Mouse (Mus musculus) E14TG2a.4 (cell line): ENCODE measurements around the gene Srsf3.

Experiments
- H3K27me3 ChIP-seq: 2 replicates; pipeline ENCODE4 v1.6.1; 2014; ENCODE audit warnings: low read length, control low read depth; ENCODE audit not compliant: insufficient read depth
- H3K36me3 ChIP-seq: 2 replicates; pipeline ENCODE4 v1.6.1; 2014; ENCODE audit warnings: low read length, control low read depth; ENCODE audit not compliant: insufficient read depth
- H3K4me1 ChIP-seq: replicated peaks from 2 replicates; pipeline ENCODE4 v1.6.1; 2014; ENCODE audit warnings: low read depth, low read length, control low read depth
- H3K4me3 ChIP-seq: replicated peaks from 2 replicates; pipeline ENCODE4 v1.5.1; 2014; ENCODE audit warnings: mild to moderate bottlenecking, low read length
- H3K9me3 ChIP-seq: 2 replicates; pipeline ENCODE4 v1.6.1; 2014; ENCODE audit warnings: low read length, control low read depth
- CTCF ChIP-seq: conservative IDR thresholded peaks from 2 replicates; pipeline ENCODE4 v1.5.1; 2014; ENCODE audit warnings: low read length
- NANOG ChIP-seq: IDR thresholded peaks from 2 replicates; pipeline ENCODE4 v1.6.1; 2014; ENCODE audit warnings: borderline replicate concordance, low read length, mixed read lengths
- POU5F1 ChIP-seq: IDR thresholded peaks from 2 replicates; pipeline ENCODE4 v1.6.1; 2014; ENCODE audit warnings: low read length, borderline replicate concordance

The Srsf3 gene

DNA sequence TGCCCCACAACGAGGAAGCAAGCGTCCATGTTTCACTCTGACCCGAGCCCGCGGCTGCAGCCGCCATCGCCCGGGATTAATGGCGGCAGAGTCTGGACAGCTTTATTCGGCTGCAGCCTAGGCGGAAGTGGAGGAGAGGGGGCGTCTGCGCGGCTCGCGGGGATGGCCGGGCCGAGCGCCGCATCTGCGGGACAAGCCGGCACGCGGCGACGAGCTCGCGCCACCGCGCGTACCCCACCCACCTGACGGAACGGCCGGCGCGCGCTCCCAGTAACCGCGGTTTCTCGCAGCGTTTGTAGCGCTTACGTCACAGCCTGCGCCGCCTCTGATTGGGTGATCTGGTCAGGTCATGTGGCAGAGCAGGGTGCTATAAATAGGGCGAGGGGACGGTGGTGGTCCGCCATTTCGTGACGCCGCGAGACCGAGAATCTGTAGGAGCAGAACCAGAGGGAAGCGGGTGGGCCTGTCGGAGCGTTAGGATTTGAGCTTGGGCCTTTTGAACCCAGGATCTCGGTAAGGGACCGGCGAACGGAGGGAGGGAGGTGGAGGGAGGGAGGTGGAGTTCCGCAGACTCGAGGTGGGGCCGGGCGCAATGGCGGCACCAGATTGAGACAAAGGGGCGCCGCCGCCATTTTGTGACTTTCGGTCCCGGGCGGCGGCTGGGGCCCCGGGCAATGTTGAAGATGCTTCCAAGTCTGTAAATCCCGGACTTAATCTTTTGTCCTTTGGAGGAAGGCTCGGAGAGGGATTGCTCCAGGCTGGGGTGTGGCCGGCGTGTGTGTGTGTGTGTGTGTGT, at the start of gene Srsf3:
Gene Srsf3 (plus strand): TSS at position 355 of the 796 bp plus-strand sequence.
- TF ChIP-seq POU5F1 (no peak), NANOG (no peak), CTCF (no peak)
- Histone ChIP-seq H3K4me3 (peak within 1 kb of the TSS; percentile 97), H3K9me3 (no peaks in the 10 kb centered on the region), H3K4me1 (peaks cover 57% of the 10 kb centered on the region), H3K27me3 (no peaks in the 10 kb centered on the region), H3K36me3 (peaks cover 42% of the 10 kb centered on the region)

DNA sequence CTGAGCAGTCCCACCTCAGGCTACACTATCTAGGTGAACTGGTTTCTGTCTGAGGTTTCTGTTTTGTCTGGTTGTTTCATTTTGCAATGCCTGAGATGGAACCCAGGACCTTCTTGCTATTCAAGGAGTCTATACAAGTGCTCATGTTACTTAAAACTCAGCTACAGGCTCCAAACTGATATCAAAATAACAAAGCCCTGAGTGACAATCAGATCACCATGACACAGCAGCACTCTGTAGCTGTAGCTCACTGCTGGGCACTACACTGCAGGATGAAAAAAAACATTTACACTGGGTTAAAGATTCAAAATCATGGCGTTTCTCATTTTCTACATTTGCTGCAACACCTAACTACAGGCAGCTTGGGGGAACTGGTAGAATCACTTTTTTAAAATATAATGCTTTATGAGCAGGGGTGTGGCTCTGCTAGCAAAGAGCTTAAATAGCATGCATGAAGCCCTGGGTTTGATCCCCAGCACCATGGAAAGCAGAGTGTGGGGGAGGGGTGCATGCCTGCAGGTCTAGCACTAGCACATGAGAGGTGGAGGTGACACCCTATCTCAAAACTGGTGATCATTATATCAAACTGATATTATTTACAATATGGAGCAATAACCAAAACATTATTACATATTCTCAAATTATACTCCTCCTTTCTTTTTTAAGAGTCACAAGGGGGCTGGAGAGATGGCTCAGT, 47.6 kb upstream of the Srsf3 start:
- Histone ChIP-seq H3K4me3 (no peak overlapping the region), H3K9me3 (no peaks in the 10 kb centered on the region), H3K27me3 (no peaks in the 10 kb centered on the region), H3K4me1 (peaks cover 82% of the 10 kb centered on the region), H3K36me3 (peaks cover 91% of the 10 kb centered on the region)
- TF ChIP-seq NANOG (peak; percentile 39; the same call in 1 of the 2 replicates), POU5F1 (no peak)

GRCm38 (mm10) chr17:28986833-28987232, 45.6 kb upstream of the Srsf3 start:
- Histone ChIP-seq H3K4me1 (peaks cover 86% of the 10 kb centered on the region), H3K9me3 (no peaks in the 10 kb centered on the region), H3K27me3 (no peaks in the 10 kb centered on the region), H3K4me3 (no peak overlapping the region), H3K36me3 (peaks cover 97% of the 10 kb centered on the region)
- no peak for TF ChIP-seq NANOG
- TF ChIP-seq CTCF: peak; percentile 93

DNA sequence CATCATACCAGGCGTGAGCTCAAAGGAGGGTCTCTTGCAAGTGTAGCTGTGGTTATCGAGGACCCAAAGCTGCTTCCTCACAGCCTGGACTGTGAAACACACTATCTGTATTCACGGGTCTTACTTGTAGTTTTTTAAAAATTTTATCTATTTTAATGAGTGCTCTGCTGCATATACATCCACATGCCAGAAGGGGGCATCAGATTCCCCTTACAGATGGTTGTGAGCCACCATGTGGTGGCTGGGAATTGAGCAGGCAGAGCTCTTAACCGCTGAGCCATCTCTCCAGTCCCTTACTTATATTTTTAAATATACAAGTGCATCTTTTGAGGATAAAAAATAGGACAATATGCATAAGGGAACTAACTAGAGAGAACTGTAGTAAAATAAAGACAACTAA, 44.7 kb upstream of the Srsf3 start:
- no peaks in the 10 kb centered on the region for H3K9me3 ChIP-seq

DNA sequence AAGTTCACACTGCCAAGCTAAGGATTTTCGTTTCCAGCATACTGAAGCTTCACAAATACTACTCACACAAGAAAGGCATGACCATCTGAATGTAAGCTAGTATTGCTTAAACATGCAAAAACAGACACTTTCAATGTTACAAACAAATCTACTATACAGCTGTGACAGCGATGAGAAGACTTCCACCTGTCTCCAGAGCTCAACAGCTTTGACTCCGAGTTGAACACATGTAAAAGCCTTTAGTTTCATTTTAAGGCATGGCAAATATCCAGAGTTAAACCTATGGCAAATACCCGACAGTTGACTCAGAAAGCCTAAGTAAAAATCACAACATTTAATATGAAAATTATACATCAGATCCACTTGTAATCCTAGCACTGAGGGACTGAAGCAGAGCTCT, 44.1 kb upstream of the Srsf3 start:
- H3K4me1 ChIP-seq: peaks cover 72% of the 10 kb centered on the region
- TF ChIP-seq NANOG (no peak), POU5F1 (no peak), CTCF (no peak)
- H3K9me3 ChIP-seq: no peaks in the 10 kb centered on the region
- H3K4me3 ChIP-seq: peak overlapping the region; percentile 29; the same call in 1 of the 2 replicates
- H3K27me3 ChIP-seq: no peaks in the 10 kb centered on the region
- H3K36me3 ChIP-seq: peaks cover 93% of the 10 kb centered on the region

More for the DNA sequence above, 44.7 kb upstream of the Srsf3 start:
- no peaks in the 10 kb centered on the region for H3K27me3 ChIP-seq
- H3K4me3 ChIP-seq: peak overlapping the region; percentile 29; the same call in 1 of the 2 replicates
- TF ChIP-seq CTCF: peak; percentile 90
- TF ChIP-seq NANOG: no peak
- H3K36me3 ChIP-seq: peaks cover 96% of the 10 kb centered on the region
- H3K4me1 ChIP-seq: peaks cover 78% of the 10 kb centered on the region

GRCm38 (mm10) chr17:28988996-28989395, 43.4 kb upstream of the Srsf3 start:
- TF ChIP-seq NANOG (no peak), CTCF (no peak), POU5F1 (no peak)
- H3K36me3 ChIP-seq: peaks cover 91% of the 10 kb centered on the region
- H3K4me3 ChIP-seq: no peak overlapping the region
- H3K9me3 ChIP-seq: no peaks in the 10 kb centered on the region
- H3K4me1 ChIP-seq: peaks cover 65% of the 10 kb centered on the region
- no peaks in the 10 kb centered on the region for H3K27me3 ChIP-seq

GRCm38 (mm10) chr17:28990060-28990459, 42.4 kb upstream of the Srsf3 start:
- Histone ChIP-seq H3K4me1 (peaks cover 65% of the 10 kb centered on the region), H3K4me3 (no peak overlapping the region), H3K9me3 (no peaks in the 10 kb centered on the region), H3K36me3 (peaks cover 90% of the 10 kb centered on the region), H3K27me3 (no peaks in the 10 kb centered on the region)
- TF ChIP-seq POU5F1: no peak
- TF ChIP-seq CTCF: no peak
- no peak for TF ChIP-seq NANOG

GRCm38 (mm10) chr17:28991286-28991685, 41.1 kb upstream of the Srsf3 start:
- peaks cover 89% of the 10 kb centered on the region for H3K36me3 ChIP-seq
- H3K9me3 ChIP-seq: no peaks in the 10 kb centered on the region
- no peak for TF ChIP-seq POU5F1
- no peak for TF ChIP-seq CTCF
- TF ChIP-seq NANOG: no peak
- peaks cover 63% of the 10 kb centered on the region for H3K4me1 ChIP-seq
- H3K4me3 ChIP-seq: no peak overlapping the region
- no peaks in the 10 kb centered on the region for H3K27me3 ChIP-seq
